Mouse (Mus musculus) embryo, embryonic 10 days (tissue): ENCODE measurements at regions not wholly inside any gene's neighbourhood (a gene's known extent, or its start where the extent isn't known, plus 50 kb on each side); places are given as distances from the start of the nearest gene placed in this dataset.
A peak's percentile ranks its signal among the peaks of the same experiment; 100 is the strongest.
"Not testable (repeated sequence)": the region's sequence is repeated elsewhere in the genome, so short reads cannot be mapped to it uniquely, and the experiment has no call there.

Experiments
- DNase-seq: peaks from one replicate; pipeline ENCODE4 v3.0.0-alpha.2; 2015; ENCODE audit warnings: low spot score

- no peak for DNase-seq
Measured at GRCm38 (mm10) chr1:157048996-157049395, 59.5 kb downstream of the Tex35 start.

DNA sequence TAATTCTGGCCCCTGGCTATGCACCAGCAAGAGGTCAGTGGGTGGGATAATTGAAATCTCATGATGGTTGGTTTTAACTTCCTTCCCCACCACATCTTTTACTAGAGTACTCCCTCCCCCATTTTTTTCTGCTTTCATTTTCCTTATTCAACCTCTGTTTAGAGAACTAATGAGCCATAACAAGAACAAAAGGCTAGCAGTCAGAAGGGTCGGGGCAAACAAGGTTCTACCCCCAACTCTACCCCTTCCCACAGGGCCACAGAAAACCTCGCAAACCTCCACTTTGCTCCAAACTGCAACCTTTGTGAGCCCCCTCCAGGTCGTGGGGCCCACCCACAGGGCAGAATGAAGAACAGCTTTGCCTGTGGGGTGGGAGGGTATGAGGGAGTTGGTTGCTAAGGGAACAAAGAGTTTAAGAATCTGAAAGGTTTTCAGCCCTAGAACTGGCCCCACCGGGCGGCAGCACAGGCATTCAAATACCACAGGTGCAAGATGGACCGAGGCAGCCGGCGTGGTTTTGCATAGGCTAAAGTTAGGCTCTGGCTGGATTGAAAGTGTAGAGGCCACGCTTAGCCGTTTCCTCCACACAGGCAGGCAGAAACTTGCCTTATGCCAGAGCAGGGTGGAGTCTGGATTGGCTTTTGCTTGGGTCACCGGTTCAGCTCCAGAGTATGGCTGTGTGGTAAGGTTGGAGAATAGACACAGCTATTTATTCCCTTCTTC is 60.1 kb downstream of the Tex35 start:
- DNase-seq: peak; percentile 75

DNA sequence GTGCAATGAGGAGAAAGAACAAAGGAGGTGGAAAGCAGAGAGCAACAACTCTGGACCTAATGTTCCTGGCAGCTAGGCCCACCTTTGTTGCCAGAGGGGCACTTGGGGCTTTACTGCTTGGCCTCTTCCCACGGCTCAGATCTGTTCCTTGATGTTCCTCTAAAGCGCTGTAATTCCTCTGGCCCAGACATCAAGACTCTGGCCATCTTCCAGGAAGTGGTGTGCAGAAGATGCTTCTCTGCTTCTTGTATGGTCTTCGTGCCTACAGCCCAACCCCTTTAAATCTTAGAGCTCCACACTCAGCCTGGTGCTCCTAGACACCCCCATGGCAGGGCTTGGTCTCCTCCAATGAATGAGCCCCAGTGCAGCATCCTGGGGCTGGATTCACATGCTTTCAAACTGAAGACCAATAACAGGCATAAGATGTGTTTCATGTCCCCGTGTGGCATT is 60.7 kb downstream of the Tex35 start:
- no peak for DNase-seq

DNA sequence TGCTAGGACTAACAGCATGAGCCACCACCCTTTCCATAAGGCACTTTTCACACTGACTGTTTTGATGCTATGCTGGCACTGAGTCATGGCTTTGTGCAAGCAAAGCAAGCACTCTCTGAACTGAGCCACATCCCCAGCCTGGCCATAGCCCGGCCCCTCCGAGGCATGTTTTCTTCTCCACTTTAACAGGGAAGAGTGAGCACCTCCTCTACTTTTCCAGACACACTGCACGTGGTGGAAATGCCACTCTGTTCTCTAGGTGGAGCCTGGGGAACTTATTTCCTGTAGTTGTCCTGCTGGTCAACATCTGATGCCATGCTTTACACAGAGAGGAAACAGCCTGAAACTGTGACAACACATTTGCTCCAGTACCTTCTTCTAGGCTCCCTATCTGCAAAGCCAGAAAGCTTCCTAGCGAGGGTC is 61.7 kb downstream of the Tex35 start:
- DNase-seq: no peak

DNA sequence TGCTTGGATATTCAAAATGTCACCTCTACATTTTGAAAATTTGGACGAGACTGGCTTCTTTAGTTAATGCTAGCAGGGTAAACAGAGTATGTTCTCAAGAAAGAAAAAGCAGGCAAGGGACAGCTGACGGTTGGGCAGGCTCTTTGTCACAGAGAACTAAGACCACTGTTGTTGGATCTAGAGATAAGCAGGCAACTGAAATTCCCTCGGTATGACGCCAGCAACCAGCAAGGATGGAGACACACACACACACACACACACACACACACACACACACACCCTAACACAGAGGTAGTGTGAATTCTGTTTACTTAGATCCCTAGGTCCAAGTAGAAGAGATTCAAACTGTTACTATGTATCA is 68.7 kb downstream of the Tex35 start:
- DNase-seq: no peak

DNA sequence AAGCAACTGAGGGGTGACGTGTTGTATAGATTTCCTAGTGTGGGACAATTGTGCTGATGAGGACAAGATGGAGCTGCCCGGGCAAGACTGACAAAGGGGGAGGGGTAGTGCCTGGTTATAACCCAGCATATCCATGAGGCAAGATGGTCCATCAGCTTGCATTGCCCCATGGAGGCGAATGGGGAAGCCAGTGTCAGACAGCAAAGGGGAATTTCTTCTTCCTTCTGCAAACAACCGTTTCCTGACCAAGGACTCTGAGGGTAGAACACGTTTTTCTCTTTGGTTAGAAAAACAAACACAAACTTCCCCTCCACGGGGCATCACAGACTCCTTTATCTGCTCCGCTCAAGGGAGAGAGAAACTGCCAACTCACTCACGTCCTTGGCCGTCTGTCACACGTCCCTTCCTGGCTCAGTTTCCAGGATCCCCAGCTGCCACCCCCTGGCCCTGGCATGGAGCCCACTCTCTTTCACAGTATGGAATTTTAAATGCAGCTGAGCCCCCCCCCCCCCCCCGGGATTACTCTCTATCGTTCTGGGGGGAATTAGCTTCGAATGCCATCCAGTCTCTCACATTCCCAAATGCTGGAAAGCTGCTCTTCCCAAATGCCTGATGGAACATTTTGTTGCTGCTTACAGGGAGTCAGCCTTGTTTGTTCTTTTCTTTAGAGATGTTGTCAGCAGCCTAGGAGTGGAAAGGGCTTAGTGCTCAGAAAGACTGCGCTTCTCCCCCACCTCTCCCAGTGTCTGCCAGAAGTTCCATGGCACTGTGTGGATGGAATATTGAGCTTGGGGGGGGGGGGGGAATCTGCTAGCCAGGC is 69.3 kb downstream of the Tex35 start:
- DNase-seq: peak; percentile 68

DNA sequence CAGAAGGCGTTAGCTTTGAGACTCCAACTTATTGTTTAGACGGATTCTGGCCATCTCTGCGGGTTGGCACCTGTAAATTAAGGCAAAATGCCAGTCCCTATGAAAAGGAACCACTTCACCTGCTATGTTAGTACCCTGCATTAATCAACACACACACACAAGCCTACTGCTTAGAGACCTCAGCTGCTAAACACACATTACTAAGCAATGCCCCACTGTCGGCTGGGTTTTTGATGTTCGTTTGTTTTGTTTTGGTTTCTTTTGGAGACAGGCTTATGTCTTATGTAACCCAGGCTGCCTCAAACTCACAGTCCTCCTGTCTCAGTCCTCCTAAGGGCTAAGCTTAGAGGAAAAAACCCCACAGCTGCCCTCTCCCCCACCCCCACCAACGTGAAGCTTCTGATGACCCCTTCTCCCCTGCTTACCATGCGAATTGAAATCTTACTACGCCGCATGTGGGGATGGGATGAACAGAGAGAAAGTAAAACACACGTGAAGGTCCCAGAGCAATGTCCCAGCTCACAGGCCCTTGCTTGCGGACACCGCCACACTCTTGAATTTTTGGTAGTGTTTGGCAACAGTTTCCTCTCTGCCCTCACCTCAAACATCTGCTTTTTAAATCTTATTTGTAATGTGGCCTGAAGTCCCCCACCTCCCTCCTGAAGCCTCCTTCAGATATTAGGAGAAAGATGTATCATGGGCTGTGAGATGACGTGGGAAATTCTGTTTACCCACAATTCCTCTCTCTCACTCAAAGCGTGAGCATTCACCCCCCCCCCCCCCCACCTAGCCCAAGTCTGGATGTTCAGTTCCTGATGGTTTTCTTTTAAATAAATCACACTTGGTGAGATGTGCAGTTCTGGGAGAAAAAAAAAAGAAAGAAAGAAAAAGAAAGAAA is 70.1 kb downstream of the Tex35 start:
- no peak for DNase-seq

DNA sequence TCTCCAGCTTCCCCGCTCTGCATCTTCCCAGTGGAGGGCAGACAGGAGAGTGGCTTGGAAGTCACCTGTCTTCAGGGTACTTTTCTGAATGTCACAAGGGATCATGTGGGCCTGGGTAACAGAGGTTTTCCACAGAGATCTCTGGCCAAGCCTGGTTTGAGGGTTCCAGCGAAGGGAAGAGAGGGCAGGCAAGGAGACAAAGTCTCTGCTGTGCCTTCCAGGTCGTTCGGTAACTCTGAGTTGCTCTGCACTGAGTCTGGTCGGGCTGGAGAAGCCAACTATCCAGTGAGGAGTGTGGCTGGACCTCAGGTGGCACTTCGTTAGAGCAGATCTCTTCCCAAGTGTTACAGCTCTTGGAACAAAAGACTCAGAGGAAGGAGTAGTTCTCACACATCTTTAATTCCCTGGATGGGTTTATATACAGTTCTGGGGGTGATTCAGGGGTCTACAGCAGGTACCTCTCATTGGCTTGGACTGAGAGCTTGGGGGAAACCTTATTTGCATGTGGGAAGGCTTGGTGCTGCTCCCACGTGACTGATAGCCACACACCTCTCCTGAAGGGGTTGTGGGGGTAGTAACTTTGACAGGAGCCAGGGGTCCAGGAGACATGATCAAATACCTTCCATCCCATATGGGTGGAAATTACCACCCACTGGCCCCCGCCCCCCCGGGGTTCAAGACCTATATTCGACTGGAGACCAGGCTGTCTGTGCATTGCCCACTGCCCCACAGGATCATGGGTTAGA is 71.1 kb downstream of the Tex35 start:
- no peak for DNase-seq

DNA sequence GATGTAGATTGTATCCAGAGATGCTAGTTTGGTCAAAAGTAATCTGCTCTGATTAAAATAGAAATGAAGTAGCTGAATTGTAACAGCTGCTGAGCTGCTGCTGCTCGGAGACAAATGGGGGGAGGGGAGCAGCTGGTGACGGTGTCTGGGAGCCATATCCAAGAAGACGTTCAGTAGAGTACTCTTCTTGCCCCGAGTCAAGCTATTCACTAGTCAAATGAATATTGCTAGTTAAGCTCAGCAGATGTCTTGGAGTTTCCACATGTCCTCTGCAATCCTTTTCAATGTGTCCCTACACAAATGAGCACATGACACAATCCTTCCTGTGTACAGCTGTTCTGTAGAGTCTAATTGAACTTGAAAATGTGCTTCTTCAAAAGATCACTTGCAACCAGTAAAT is 71.7 kb downstream of the Tex35 start:
- DNase-seq: no peak

DNA sequence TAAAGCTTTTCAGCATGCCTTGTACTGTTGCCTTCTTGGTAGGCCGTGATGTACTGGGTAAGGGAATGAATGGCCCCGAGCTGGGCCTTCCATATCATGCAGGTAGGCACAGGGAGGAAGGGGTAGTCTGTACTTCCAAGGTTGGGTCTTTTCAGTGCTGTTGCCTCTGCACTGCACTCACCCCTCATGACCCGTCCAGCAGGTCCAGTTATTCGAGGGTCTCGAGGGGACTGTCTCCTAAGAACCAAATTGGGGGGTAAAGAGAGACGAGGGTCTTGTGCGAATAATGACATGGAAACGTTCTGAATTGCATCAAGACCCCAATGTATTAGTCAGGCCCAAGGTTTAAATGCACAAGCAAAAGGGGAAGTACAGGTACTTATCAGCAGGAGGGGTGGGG is 73.3 kb downstream of the Tex35 start:
- not testable (repeated sequence) for DNase-seq

DNA sequence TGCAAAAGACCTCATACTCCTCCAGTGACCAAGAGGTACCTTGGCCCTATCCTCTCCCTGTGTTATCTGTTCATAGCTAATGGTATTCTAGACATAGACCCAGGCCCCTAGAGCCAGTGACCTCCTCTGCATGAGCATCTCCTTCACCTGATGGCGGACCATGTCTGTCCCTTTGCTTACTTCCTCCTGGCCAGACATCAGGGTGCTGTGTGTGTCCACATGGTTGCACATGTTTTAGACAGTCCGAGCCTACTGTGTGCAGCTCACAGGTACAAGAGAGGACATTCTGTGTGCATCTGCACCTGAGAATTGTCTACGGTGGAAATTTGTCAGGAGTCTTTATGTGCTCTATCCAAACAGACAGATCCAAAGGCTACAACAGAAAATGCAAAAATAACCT is 79.8 kb downstream of the Tex35 start:
- no peak for DNase-seq

GRCm38 (mm10) chr1:157027681-157028080 is 80.8 kb downstream of the Tex35 start:
- no peak for DNase-seq

GRCm38 (mm10) chr1:157023462-157023861 is 84.0 kb upstream of the Ralgps2 start:
- no peak for DNase-seq

- peak; percentile 50 for DNase-seq
Measured at GRCm38 (mm10) chr1:157022456-157023435, 83.3 kb upstream of the Ralgps2 start.

DNA sequence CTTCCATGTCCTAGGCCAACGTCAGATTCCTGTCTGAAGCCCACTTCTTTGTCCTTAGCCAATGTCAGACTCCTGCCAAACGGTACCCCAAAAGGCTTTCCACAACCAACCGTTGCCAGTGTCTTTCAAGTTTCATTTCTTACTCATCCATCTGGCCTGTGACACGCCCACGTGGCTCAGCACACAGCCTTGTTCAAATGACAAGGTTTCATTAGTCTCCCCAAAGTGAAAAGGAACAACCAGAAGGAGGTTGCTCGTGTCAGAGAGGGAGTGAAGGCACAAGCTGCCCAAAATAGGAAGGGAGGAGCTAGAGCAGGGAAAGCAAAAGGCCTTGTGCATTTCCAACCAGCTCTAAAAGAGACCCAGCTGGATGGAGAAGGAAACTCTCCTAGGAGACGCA is 80.5 kb upstream of the Ralgps2 start:
- DNase-seq: no peak

DNA sequence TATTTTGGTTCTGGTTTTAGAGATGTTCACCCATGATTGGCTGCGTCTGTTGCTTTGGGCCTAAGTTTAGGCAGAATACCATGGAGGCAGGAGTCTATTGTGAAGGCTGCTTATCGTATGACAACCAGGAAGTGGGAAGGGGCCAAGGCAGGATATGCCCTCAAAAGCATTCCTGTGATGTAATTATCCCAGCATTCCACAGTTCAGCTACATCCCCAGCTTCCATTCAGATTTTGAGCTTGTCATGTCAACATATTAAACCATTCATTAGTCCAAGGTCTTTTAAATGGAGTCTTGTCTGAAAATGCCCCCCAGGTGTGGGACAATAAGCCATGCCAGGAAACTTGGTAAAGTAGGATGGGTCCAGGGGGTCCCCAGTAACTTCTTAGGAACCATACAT is 79.3 kb upstream of the Ralgps2 start:
- DNase-seq: no peak

GRCm38 (mm10) chr1:157017198-157017994 is 78.0 kb upstream of the Ralgps2 start:
- no peak for DNase-seq

GRCm38 (mm10) chr1:157016625-157017024 is 77.2 kb upstream of the Ralgps2 start:
- DNase-seq: peak; percentile 63
